Mouse (Mus musculus) spleen, postnatal 4 days (tissue): Measurements from ENCODE around the gene Hinfp.
"Not testable (repeated sequence)": the region's sequence is repeated elsewhere in the genome, so short reads cannot be mapped to it uniquely, and the experiment has no call there.

Experiments used
- DNase-seq, 2 experiments: peaks; one replicate each; pipeline ENCODE4 v3.0.0; 2022; ENCODE audit warnings: low spot score in 2 of 2

Gene Hinfp

GRCm38 (mm10) chr9:44332918-44333638 is 27.6 kb upstream of the Hinfp start:
- DNase-seq = no peak

GRCm38 (mm10) chr9:44330736-44331135 is 25.3 kb upstream of the Hinfp start:
- DNase-seq = no peak

GRCm38 (mm10) chr9:44327926-44328325 is 22.5 kb upstream of the Hinfp start:
- DNase-seq = no peak

- DNase-seq = peak in 1 of 2 experiments; percentile 44
These were observed 21.7 kb upstream of the Hinfp start for GRCm38 (mm10) chr9:44327064-44327711.

- DNase-seq = peak; percentile 73 to 85
These were observed 21.0 kb upstream of the Hinfp start for GRCm38 (mm10) chr9:44326371-44327063.

- no peak for DNase-seq
These were observed 20.4 kb upstream of the Hinfp start, which contains the start of gene Dpagt1 for GRCm38 (mm10) chr9:44325768-44326370. Dpagt1 (plus strand) TSS chr9:44326019.

GRCm38 (mm10) chr9:44325032-44325767 is 19.7 kb upstream of the Hinfp start:
- not testable (repeated sequence) for DNase-seq

- no peak for DNase-seq
These were observed 18.7 kb upstream of the Hinfp start for GRCm38 (mm10) chr9:44324147-44324546.

GRCm38 (mm10) chr9:44323656-44324055 is 18.2 kb upstream of the Hinfp start:
- DNase-seq = not testable (repeated sequence)

GRCm38 (mm10) chr9:44320799-44321133 is 15.3 kb upstream of the Hinfp start:
- no peak for DNase-seq

- peak; percentile 88 to 94 for DNase-seq
These were observed 14.7 kb upstream of the Hinfp start, which contains the start of gene C2cd2l for GRCm38 (mm10) chr9:44319887-44320798. C2cd2l (minus strand) TSS chr9:44320285.

- DNase-seq = peak; percentile 48 to 83
These were observed 13.8 kb upstream of the Hinfp start for GRCm38 (mm10) chr9:44319105-44319886.

- DNase-seq = no peak
These were observed 13.3 kb upstream of the Hinfp start for GRCm38 (mm10) chr9:44318826-44319095.

GRCm38 (mm10) chr9:44318076-44318825 is 12.8 kb upstream of the Hinfp start:
- no peak for DNase-seq

GRCm38 (mm10) chr9:44317452-44317851 is 12.0 kb upstream of the Hinfp start:
- no peak for DNase-seq

- no peak for DNase-seq
These were observed 9.4 kb upstream of the Hinfp start for GRCm38 (mm10) chr9:44314910-44315309.

GRCm38 (mm10) chr9:44314257-44314547 is 8.7 kb upstream of the Hinfp start:
- no peak for DNase-seq

GRCm38 (mm10) chr9:44313476-44314256 is 8.2 kb upstream of the Hinfp start:
- no peak for DNase-seq
